Mouse (Mus musculus): Measurements from ENCODE around the gene Fxyd4.

The Fxyd4 gene

DNA sequence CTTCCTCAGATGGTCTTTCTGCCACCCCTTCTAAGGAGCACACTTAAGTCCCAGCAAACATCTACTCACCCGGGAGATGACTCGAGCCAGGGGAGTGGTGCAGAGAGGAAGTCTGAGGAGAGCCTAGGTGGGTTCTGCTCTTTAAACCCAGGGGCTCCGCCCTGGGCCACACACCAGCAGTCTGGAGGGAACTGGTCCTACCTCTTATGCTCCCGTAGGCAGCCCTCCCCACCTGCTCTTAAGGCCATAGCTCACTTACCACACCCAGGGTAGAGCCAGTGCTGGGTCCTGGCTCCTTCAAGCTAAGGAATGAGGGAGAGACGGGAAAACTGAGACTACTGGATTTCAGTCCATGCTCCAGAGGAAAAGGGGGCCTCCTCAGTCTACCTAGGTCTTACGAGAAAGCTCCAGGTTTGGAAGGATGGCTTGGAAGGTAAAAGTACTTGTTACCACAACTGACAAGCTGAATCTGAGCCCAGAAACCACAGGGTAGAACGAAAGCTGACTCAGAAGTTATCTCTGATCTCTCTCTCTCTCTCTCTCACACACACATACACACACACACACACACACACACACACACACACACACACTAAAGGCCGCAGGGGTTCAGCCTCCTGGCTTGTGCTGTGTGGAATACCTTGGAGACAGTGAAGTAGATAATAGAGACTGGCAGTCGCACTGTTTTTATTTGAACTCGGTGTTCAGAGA lies at the start of gene Fxyd4:
Gene Fxyd4, minus strand, starts transcription at position 471 of the 711 bp plus-strand sequence.
- no peak for DNase-seq (ENCODE audit: low spot score)

GRCm38 (mm10) chr6:117987173-117987572 lies 49.7 kb upstream of the Fxyd4 start:
- no peak for DNase-seq (ENCODE audit: low spot score)

DNA sequence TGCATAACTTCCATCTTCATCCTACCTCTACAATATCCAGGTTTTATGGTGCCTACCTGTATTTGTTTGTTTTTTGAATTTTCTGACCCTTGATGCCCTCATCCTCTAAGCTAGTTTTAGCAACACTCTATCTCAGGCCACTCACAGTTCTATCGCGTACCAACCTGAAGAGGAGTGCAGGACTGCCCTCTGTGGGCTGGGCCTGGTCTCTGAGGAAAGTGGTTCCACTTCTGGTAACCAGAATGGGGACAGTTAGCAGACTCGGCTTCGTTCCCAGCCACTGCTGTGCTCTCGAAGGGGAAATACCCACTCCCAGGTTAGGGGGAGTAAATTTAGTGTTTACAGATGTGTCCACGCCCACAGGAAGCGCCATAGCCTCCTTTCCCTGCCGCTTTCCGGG lies 29.2 kb upstream of the Fxyd4 start:
- DNase-seq (ENCODE audit: low spot score): no peak

- no peak for DNase-seq (ENCODE audit: low spot score)
These were observed 25.7 kb upstream of the Fxyd4 start for GRCm38 (mm10) chr6:117963201-117963600.

DNA sequence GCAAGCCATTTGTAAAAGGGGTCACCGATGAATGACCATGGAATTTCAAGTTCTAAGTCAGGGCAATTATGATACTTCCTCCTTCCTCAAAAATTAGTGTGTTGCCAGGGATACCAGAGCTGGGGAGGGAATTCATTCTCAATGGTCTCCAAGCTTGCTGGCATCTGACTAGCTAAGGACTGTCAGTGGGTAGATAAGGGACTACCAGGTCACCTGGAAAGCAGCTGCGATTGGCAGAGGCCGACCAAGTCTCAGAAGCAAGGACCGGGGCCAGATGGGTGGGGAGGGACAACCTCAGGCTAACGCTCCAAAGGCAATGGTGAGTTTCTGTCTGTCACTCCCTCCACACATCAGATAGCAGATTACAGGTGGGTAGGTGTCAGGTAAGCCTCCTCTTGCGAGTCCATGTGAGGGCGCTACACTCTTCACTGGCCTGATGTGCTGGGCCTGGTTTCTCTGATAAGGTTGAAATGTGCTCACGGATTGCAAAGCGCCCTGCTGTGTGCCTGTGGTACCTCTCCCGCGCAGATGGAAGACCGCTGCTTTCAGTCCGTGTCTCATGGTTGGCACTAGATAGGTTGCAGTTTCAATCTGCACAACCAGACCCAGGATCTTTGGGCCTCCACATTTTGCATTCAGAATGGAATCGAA lies 19.5 kb upstream of the Fxyd4 start:
- DNase-seq (ENCODE audit: low spot score): no peak

- no peak for DNase-seq (ENCODE audit: low spot score)
These were observed 18.7 kb upstream of the Fxyd4 start for GRCm38 (mm10) chr6:117956161-117956560.

DNA sequence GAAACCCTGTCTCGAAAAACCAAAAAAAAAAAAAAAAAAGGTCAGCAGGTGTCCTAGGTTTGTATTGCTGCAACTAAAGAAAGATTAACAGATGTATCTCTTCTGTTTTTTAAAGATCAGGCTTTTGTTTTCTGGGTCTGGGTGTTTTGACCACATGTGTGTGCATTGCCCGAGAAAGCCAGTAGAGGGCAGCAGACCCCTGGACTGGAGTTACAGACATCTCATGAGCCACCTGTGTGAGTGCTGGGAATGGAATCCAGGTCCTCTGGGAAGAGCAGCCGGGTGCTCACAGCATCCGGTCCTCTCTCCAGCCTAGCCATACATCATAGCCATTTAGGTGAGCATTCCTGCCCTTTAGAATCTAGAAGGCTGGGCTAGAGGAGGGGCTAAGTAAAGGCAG lies 14.8 kb upstream of the Fxyd4 start:
- no peak for DNase-seq (ENCODE audit: low spot score)

DNA sequence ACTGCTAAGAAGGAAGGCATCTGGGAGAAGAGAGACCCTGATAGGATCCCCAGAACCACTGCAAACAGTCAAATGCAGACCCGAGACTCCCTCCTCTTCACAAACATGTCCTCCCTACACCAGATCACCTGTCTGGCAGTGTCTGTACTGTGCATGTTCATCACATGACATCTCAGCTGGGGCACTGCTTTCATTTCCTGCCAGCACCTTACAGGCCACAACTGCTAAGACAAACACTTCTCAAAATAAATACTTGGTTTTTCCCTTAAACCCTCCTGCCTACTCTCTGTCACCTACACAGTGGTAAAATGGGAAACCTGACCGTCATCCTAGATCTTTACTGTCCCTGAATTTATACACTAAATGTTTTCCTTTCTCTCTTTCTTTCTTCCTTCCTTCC lies 6.4 kb upstream of the Fxyd4 start:
- DNase-seq (ENCODE audit: low spot score): no peak

- peak; percentile 64 for DNase-seq (ENCODE audit: low spot score)
These were observed 5.3 kb upstream of the Fxyd4 start for GRCm38 (mm10) chr6:117942769-117943168.

- peak; percentile 49 for DNase-seq (ENCODE audit: low spot score)
These were observed 1.5 kb upstream of the Fxyd4 start for GRCm38 (mm10) chr6:117938951-117939350.

- DNase-seq (ENCODE audit: low spot score): no peak
These were observed 1.5 kb downstream of the Fxyd4 start for GRCm38 (mm10) chr6:117935681-117936612.

GRCm38 (mm10) chr6:117934301-117934700 lies 3.2 kb downstream of the Fxyd4 start:
- DNase-seq (ENCODE audit: low spot score): no peak

GRCm38 (mm10) chr6:117932325-117933051 lies 5.0 kb downstream of the Fxyd4 start:
- DNase-seq (ENCODE audit: low spot score): no peak

- DNase-seq (ENCODE audit: low spot score): no peak
These were observed 7.4 kb downstream of the Fxyd4 start for GRCm38 (mm10) chr6:117929945-117930655.

DNA sequence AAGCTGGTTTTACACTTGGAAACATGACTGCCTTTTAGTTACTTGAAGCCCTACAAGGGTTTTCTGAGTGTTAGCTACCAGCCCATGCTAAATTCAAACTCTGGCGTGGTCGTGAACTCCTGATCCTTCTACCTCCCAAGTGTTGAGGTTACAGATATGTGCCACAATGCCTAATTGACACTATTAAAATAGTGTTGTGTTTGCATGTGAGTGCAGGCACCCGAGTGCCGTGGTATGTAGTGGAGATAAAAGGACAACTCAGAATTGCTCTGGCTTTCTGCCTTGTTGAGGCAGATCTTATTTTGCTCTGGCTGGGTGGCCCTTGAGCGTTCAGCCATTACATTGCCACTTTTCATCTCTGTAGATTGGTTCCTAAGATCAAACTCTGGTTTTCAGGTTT lies 8.7 kb downstream of the Fxyd4 start:
- no peak for DNase-seq (ENCODE audit: low spot score)

- no peak for DNase-seq (ENCODE audit: low spot score)
These were observed 9.5 kb downstream of the Fxyd4 start for GRCm38 (mm10) chr6:117927955-117928354.

- DNase-seq (ENCODE audit: low spot score): no peak
These were observed 10.5 kb downstream of the Fxyd4 start for GRCm38 (mm10) chr6:117926871-117927491.

GRCm38 (mm10) chr6:117922041-117922440 lies 15.5 kb downstream of the Fxyd4 start:
- DNase-seq (ENCODE audit: low spot score): no peak

GRCm38 (mm10) chr6:117920659-117921640 lies 16.5 kb downstream of the Fxyd4 start:
- no peak for DNase-seq (ENCODE audit: low spot score)

GRCm38 (mm10) chr6:117918043-117918442 lies 19.4 kb downstream of the Fxyd4 start:
- DNase-seq (ENCODE audit: low spot score): no peak

Measured in layer of hippocampus, adult 11-12 months (tissue).